Mouse (Mus musculus): ENCODE data around the gene Snx10. TPM values are rescaled to one million over a fixed set of nuclear protein-coding genes. Genes with fewer than 3 reads are reported as not detected.

Snx10 gene
- polyA plus RNA-seq, 1 experiment from 2014 or later = 13.4 TPM

DNA sequence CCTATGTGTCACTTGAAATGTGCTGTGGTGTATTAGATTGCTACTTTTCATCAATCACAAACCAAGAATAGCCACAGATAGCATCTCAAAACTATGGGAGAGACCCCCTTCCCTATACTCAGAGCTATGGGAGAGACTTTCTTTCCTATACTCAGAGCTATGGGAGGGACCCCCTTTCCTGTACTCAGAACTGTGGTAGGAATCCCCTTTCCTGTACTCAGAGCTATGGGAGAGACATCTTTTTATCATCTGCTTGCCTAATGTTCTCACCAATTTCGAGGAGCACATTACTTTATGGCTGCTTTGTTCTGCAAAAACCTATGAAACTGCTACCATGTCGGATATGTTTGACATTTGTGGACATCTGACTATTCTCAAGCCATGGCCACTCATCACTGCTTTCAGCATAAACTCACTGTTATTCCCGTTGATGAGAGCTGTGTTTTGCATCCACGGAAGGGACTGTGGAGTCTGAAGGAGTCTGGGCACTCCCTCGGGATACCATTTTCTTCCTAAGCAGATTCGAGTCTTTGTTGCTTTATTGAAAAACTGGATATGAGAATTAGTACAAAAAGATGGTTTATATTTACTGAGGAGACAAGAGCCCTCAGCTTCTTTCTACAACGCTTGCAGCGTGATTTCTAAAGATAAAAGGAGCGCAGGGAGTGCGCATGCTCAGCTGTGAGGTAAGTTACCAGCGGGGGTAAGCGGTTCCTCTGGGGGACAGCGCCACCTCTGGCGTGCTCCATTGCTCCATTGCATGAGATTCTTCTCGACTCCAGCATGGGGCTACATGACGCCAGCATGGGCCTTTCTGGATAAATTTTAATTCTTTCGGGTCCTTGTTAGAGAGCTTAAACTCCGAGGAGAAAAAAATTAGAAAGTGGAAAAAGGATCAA lies 14.7 kb upstream of the Snx10 start:
- Histone ChIP-seq H3K36me3 (no peaks in the 10 kb centered on the region), H3K4me1 (no peaks in the 10 kb centered on the region), H3K9ac (no peak overlapping the region), H3K27me3 (no peaks in the 10 kb centered on the region), H3K4me2 (peak overlapping the region; percentile 55), H3K9me3 (no peaks in the 10 kb centered on the region), H3K4me3 (peak overlapping the region; percentile 24), H3K27ac (no peak overlapping the region)
- WGBS = 22% methylated on average over 18 of the region's 18 CpGs
- no peak for ATAC-seq (ENCODE audit: borderline replicate concordance, extremely low read depth, low FRiP score, low TSS enrichment)

DNA sequence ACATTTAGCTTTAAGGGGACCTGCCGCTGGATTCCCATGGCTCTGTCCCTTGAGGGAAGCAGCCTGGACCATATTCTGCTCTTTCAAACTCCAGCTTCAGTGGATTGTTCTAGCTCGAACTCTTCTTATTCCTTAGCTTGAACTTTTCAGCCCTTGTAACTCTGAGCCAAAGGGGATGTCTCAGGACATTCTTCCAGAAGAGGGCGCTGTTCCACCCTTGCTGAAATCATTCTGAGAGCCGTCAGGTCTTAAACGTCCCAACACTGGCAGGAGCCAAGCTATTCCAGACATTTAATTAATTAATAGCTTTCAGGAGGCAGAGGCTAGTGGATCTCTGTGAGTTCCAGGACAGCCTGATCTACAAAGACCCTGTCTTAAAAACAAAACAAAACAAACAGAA lies 13.6 kb upstream of the Snx10 start:
- Histone ChIP-seq H3K27me3 (no peaks in the 10 kb centered on the region), H3K4me2 (no peak overlapping the region)
- 33% methylated on average over 5 of the region's 5 CpGs for WGBS

DNA sequence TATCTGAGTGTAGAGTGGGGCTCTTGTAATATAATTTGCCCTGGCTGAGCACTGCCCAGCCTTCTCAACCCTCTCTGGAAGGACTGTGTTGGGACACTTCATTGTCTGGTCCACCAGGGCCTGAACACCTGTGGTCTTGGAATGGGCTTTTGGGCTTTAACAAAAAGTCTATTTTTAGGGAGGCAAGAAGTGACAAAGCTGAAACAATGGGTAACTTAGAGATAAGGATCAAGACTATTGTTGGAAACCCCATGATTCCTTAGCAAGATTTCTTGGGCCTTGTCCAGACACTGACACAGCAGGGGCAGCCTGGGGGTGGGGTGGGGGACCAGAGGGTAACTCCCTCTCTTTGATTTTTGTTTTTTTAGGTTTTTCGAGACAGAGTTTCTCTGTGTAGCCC lies 12.8 kb upstream of the Snx10 start:
- Histone ChIP-seq H3K27me3 (no peaks in the 10 kb centered on the region), H3K9ac (no peak overlapping the region), H3K27ac (no peak overlapping the region), H3K4me3 (no peak overlapping the region), H3K36me3 (no peaks in the 10 kb centered on the region), H3K4me2 (no peak overlapping the region), H3K4me1 (no peaks in the 10 kb centered on the region), H3K9me3 (no peaks in the 10 kb centered on the region)
- 52% methylated on average over 1 of the region's 1 CpGs for WGBS
- no peak for ATAC-seq (ENCODE audit: borderline replicate concordance, extremely low read depth, low FRiP score, low TSS enrichment)

More for the DNA sequence above, 13.6 kb upstream of the Snx10 start:
- Histone ChIP-seq H3K27ac (no peak overlapping the region), H3K36me3 (no peaks in the 10 kb centered on the region), H3K4me3 (no peak overlapping the region), H3K9ac (no peak overlapping the region), H3K4me1 (no peaks in the 10 kb centered on the region), H3K9me3 (no peaks in the 10 kb centered on the region)
- ATAC-seq (ENCODE audit: borderline replicate concordance, extremely low read depth, low FRiP score, low TSS enrichment) = no peak

DNA sequence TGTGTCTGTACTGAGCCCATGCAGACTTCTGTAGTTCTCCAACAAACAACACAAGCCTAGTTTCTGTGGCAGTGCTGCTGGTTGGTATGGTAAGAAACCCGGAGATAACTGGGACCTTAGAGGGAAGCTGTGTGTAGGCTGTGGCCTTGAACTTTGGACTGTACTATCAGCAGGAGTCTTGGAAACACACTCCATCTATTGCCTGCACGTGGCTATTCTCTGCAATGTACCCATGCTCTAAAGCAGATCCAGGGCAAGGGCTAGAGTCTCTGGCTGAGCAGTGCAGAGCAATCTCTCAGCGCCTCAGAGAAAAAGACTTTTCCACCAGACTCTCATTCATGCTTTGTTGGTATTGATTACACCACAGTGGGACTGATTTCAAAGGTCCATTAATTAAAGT lies 10.0 kb upstream of the Snx10 start:
- H3K36me3 ChIP-seq = no peaks in the 10 kb centered on the region
- no peak overlapping the region for H3K4me2 ChIP-seq
- no peaks in the 10 kb centered on the region for H3K4me1 ChIP-seq
- 79% methylated on average over 3 of the region's 3 CpGs for WGBS
- H3K9ac ChIP-seq = no peak overlapping the region
- no peak overlapping the region for H3K27ac ChIP-seq
- H3K9me3 ChIP-seq = no peaks in the 10 kb centered on the region
- H3K27me3 ChIP-seq = no peaks in the 10 kb centered on the region
- no peak for ATAC-seq (ENCODE audit: borderline replicate concordance, extremely low read depth, low FRiP score, low TSS enrichment)
- H3K4me3 ChIP-seq = no peak overlapping the region

DNA sequence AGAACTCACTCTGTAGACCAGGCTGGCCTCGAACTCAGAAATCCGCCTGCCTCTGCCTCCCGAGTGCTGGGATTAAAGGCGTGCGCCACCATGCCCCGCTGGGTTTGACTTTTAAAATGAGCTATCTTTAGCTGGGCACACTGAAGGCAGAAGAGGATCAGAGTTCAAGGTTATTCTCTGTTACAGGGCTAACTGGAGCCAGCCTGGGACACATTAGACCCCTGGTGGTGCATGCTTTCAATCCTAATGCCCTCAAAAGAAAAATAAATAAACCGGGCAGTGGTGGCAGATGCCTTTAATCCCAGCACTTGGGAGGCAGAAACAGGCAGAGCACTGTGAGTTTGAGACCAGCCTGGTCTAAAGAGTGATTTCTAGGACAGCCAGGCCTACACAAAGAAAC lies 8.8 kb upstream of the Snx10 start:
- no peak for ATAC-seq (ENCODE audit: borderline replicate concordance, extremely low read depth, low FRiP score, low TSS enrichment)
- H3K9me3 ChIP-seq = no peaks in the 10 kb centered on the region
- no peaks in the 10 kb centered on the region for H3K27me3 ChIP-seq
- no peaks in the 10 kb centered on the region for H3K4me1 ChIP-seq
- no peak overlapping the region for H3K4me3 ChIP-seq
- H3K36me3 ChIP-seq = no peaks in the 10 kb centered on the region
- 88% methylated on average over 7 of the region's 7 CpGs for WGBS
- no peak overlapping the region for H3K9ac ChIP-seq
- no peak overlapping the region for H3K27ac ChIP-seq
- no peak overlapping the region for H3K4me2 ChIP-seq

DNA sequence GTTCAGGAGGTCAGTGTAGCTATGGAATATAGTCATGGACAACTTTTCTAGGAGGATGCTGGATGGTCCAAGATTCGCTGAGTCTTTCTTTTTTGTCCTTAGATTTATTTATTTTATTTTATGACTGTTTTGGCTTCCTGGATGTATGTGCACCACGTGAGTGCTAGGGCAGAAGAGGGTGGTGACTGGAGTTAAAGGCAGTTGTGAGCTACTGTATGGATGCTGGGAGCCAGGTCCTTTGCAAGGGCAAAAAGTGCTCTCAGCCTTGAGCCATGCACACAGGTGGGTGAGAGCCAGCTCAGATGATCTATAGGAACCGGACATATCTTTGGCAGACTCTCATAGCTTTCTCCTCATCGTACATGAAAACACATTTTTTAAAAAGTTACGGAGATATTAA lies 391 bp upstream of the Snx10 start:
- WGBS = 14% methylated on average over 5 of the region's 5 CpGs
- Histone ChIP-seq H3K4me1 (peaks cover 10% of the 10 kb centered on the region; the same call in 1 of the 2 replicates), H3K4me3 (peak overlapping the region; percentile 67), H3K9me3 (no peaks in the 10 kb centered on the region), H3K4me2 (peak overlapping the region; percentile 96), H3K27ac (no peak overlapping the region), H3K27me3 (no peaks in the 10 kb centered on the region), H3K36me3 (no peaks in the 10 kb centered on the region), H3K9ac (no peak overlapping the region)
- no peak for ATAC-seq (ENCODE audit: borderline replicate concordance, extremely low read depth, low FRiP score, low TSS enrichment)

DNA sequence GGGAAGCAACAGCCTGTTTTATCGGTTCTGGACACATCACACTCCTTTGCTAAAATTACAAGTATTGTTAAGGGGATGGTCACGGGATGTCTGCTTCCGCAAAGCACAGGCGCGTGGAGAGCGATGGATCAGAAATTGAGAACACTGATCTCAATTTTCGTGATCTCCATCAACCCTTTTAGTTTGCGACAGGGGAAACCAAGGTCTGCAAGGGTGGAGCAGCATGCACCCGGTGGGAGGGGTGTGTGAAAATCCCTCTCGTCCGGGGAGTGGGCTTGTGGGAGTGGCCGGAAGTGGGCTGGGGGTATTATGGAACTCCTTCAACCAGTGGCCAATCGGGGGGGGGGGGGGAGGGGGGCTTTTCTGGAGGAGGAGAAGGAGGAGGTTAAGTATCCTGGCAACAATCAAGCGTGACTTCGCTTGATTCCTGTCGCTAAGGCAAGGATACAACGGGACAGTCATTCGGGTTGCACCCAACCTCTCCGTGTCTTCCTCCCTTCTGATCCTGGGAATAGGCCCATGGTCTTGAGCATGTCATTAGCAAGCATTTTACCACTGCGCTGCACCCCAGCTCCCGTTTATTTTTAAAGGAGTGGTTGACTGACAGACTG lies 725 bp downstream of the Snx10 start:
- under 1% methylated on average over 21 of the region's 21 CpGs for WGBS
- Histone ChIP-seq H3K4me2 (peak overlapping the region; percentile 96), H3K4me1 (peaks cover 10% of the 10 kb centered on the region; the same call in 1 of the 2 replicates), H3K27ac (no peak overlapping the region), H3K36me3 (no peaks in the 10 kb centered on the region), H3K9me3 (no peaks in the 10 kb centered on the region), H3K9ac (peak overlapping the region; percentile 55), H3K27me3 (no peaks in the 10 kb centered on the region), H3K4me3 (peak overlapping the region; percentile 67)
- no peak for ATAC-seq (ENCODE audit: borderline replicate concordance, extremely low read depth, low FRiP score, low TSS enrichment)

DNA sequence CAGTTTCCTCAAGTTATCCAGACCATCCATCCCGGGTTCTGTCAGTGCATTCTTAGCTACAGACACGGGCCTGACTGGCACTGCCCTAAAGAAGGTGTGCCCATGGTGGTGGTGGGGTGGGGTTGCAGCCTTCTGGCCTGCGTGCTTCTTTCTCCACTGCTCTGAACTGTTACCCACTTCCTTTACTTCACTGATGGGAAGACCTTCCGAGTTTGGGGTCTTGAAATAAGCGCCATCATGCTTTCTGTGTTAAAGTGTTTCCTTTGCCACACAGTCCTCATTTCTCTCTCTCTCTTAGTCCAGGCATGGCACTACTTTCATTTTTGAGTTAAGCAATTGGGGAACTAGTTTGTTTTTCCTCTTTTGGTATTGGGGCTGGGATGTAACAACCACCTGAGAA lies 1.3 kb downstream of the Snx10 start:
- Histone ChIP-seq H3K27ac (no peak overlapping the region), H3K4me3 (peak overlapping the region; percentile 67), H3K4me1 (peaks cover 10% of the 10 kb centered on the region; the same call in 1 of the 2 replicates), H3K9me3 (no peaks in the 10 kb centered on the region), H3K36me3 (no peaks in the 10 kb centered on the region), H3K9ac (no peak overlapping the region), H3K27me3 (no peaks in the 10 kb centered on the region), H3K4me2 (peak overlapping the region; percentile 96)
- no peak for ATAC-seq (ENCODE audit: borderline replicate concordance, extremely low read depth, low FRiP score, low TSS enrichment)
- whole genome bisulfite sequencing = 33% methylated on average over 5 of the region's 5 CpGs

DNA sequence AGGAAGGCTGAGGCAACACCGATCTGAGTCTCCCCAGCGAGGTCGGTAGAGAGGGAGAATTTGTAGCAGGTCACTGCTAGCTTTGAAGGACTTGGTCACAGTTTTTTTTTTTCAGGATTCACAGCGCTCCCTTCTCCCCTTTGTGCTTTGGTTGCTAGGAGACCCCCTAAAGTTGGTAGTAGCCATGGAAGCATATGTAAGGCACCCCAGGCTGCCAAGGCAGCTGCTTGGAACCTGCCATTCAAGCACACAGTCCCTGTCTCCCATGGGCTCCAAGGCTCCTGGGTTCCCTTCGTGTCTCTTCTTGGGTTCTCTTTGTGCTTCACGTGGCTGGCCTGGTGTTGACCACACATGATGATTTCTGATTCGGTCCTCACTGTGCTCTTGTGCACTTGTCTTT lies 5.8 kb downstream of the Snx10 start:
- Histone ChIP-seq H3K27me3 (no peaks in the 10 kb centered on the region), H3K9me3 (no peaks in the 10 kb centered on the region), H3K4me2 (no peak overlapping the region), H3K27ac (no peak overlapping the region), H3K4me1 (peaks cover 7% of the 10 kb centered on the region; the same call in 1 of the 2 replicates), H3K9ac (no peak overlapping the region), H3K36me3 (no peaks in the 10 kb centered on the region), H3K4me3 (no peak overlapping the region)
- no peak for ATAC-seq (ENCODE audit: borderline replicate concordance, extremely low read depth, low FRiP score, low TSS enrichment)
- 69% methylated on average over 7 of the region's 7 CpGs for WGBS

DNA sequence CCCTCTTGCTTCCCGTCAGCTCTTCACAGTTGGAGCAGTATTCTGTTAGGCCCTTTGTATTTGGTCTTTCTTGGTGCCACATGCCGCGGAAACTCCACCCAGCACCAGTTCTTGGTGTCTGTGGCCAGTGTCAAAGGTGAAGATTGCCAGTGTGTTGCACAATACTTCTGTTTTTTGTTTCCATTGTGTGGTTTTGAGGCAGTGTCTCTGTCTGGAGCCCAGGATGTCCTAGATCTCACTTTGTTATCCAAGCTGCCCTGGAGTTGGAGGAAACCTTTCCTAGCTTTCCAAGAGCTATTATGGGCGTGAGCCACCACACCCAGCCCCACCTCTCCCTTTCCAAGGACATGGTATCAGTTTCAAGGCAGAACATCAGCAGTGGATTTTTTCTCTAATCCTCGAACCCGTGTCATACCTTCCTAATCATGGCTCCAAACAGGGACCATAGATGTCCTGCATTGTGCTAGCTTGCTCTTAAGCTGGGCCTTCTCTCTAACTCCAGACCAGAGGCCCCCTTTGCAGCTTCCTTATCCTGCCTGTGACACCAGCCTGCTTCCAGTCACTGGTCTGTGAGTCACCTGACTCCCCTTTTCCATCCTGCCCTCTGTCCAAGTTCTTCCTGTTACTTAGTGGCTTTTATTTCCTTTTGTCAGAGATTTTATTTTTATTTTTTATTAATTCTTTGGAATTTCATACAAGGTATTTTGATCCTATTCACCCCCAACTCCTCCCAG lies 9.9 kb downstream of the Snx10 start:
- no peak overlapping the region for H3K4me2 ChIP-seq
- ATAC-seq (ENCODE audit: borderline replicate concordance, extremely low read depth, low FRiP score, low TSS enrichment) = no peak
- no peak overlapping the region for H3K9ac ChIP-seq
- no peaks in the 10 kb centered on the region for H3K27me3 ChIP-seq
- H3K9me3 ChIP-seq = no peaks in the 10 kb centered on the region
- no peak overlapping the region for H3K4me3 ChIP-seq
- 80% methylated on average over 6 of the region's 6 CpGs for WGBS
- no peak overlapping the region for H3K27ac ChIP-seq
- no peaks in the 10 kb centered on the region for H3K4me1 ChIP-seq
- no peaks in the 10 kb centered on the region for H3K36me3 ChIP-seq

DNA sequence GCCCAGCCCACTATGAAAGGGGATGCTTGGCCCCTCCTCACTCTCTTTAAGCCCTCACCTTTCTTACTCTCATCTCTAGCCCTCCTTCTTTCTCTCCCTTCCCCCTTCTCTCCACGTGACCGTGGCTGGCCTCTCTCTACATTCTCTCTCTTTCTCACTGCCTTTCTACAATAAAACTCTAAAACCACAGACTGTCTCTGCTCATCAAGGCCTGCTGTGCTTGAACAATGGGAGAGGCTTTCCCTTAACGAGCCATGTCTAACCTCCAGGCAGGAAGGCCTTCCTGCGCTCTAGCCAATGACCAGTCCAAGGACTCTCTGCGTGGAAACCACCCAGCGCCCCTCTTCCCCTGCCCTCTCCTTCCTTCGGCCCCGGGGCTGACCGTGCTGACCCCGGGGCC lies 11.9 kb downstream of the Snx10 start:
- Histone ChIP-seq H3K9ac (no peak overlapping the region), H3K9me3 (no peaks in the 10 kb centered on the region), H3K4me3 (no peak overlapping the region), H3K27me3 (no peaks in the 10 kb centered on the region), H3K36me3 (no peaks in the 10 kb centered on the region), H3K4me2 (no peak overlapping the region), H3K4me1 (no peaks in the 10 kb centered on the region), H3K27ac (no peak overlapping the region)
- 80% methylated on average over 10 of the region's 10 CpGs for WGBS
- ATAC-seq (ENCODE audit: borderline replicate concordance, extremely low read depth, low FRiP score, low TSS enrichment) = no peak

DNA sequence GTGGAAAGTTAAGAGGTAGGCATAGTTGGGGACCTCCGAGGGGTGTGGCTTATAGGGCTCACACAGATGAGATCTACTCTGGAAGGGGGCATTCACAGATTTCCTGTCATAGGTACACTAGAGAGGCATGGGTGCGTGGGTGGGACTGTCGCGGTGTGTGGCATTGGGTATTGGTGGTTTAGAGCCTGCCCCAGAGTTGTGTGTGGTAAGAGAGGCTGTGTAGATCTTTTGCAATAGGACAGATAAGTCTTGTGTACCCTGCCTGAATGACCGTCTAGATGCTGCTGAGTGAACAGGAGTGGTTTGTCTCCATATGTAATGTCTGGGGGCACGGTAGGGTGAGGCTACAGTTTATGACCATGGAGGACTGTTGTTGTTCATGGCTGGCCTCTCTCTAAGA lies 16.8 kb downstream of the Snx10 start:
- Histone ChIP-seq H3K36me3 (no peaks in the 10 kb centered on the region), H3K9me3 (no peaks in the 10 kb centered on the region), H3K27ac (no peak overlapping the region), H3K9ac (no peak overlapping the region), H3K4me2 (no peak overlapping the region), H3K4me1 (peaks cover 3% of the 10 kb centered on the region), H3K4me3 (no peak overlapping the region), H3K27me3 (no peaks in the 10 kb centered on the region)
- ATAC-seq (ENCODE audit: borderline replicate concordance, extremely low read depth, low FRiP score, low TSS enrichment) = no peak
- WGBS = 85% methylated on average over 6 of the region's 6 CpGs
